Mouse (Mus musculus) embryonic facial prominence, embryonic 13.5 days (tissue): ENCODE results near the gene Rab29. TPM values are rescaled to one million over a fixed set of nuclear protein-coding genes. Genes with fewer than 3 reads are reported as not detected.
"Not testable (repeated sequence)": the region's sequence is repeated elsewhere in the genome, so short reads cannot be mapped to it uniquely, and the experiment has no call there.

Experiments
- ATAC-seq: fragments of 200-750 bp; cut with Nextera tagmentation; 2 replicates; pipeline ENCODE4 v1.8.0; 2017; ENCODE audit warnings: low read depth; ENCODE audit not compliant: insufficient number of reproducible peaks, insufficient read depth, low FRiP score, low TSS enrichment
- H3K27ac ChIP-seq: fragments of 300-500 bp; sonication (generic); 2 replicates; pipeline ENCODE4 v1.5.1; 2015; ENCODE audit warnings: moderate library complexity, mild to moderate bottlenecking, inconsistent platforms
- H3K27me3 ChIP-seq: fragments of 300-500 bp; sonication (generic); 2 replicates; pipeline ENCODE4 v1.6.1; 2015; ENCODE audit warnings: mild to moderate bottlenecking, inconsistent platforms
- H3K36me3 ChIP-seq: fragments of 300-500 bp; sonication (generic); 2 replicates; pipeline ENCODE4 v1.6.1; 2015; ENCODE audit warnings: mild to moderate bottlenecking, inconsistent platforms
- H3K4me1 ChIP-seq: fragments of 300-500 bp; sonication (generic); 2 replicates; pipeline ENCODE4 v1.6.1; 2015; ENCODE audit warnings: inconsistent platforms
- H3K4me2 ChIP-seq: fragments of 300-500 bp; sonication (generic); 2 replicates; pipeline ENCODE4 v1.6.1; 2015; ENCODE audit warnings: moderate library complexity, mild to moderate bottlenecking, inconsistent platforms
- H3K4me3 ChIP-seq: fragments of 300-500 bp; sonication (generic); 2 replicates; pipeline ENCODE4 v1.5.1; 2015; ENCODE audit warnings: mild to moderate bottlenecking, inconsistent platforms
- H3K9ac ChIP-seq: fragments of 300-500 bp; sonication (generic); 2 replicates; pipeline ENCODE4 v1.6.1; 2015; ENCODE audit warnings: mild to moderate bottlenecking, inconsistent platforms
- H3K9me3 ChIP-seq: fragments of 300-500 bp; sonication (generic); 2 replicates; pipeline ENCODE4 v1.6.1; 2016; ENCODE audit warnings: inconsistent platforms
- WGBS: fragments of 180-500 bp; shearing (Covaris S2); methylation state at CpG from one replicate; pipeline ENCODE4 v1.1.7; 2015; ENCODE audit warnings: mixed read lengths; 5-methylcytosine and 5-hydroxymethylcytosine counted together
- polyA plus RNA-seq: library from polyadenylated mRNA; unstranded; fragments of >200 nt; fragmentation: Nextera tagmentation; extraction: Ambion mirVana; gene quantifications from 2 replicates; pipeline ENCODE4 v1.2.1, GENCODE M21; 2015

Gene Rab29
- 28.6 and 30.5 TPM in 2 replicates for polyA plus RNA-seq

DNA sequence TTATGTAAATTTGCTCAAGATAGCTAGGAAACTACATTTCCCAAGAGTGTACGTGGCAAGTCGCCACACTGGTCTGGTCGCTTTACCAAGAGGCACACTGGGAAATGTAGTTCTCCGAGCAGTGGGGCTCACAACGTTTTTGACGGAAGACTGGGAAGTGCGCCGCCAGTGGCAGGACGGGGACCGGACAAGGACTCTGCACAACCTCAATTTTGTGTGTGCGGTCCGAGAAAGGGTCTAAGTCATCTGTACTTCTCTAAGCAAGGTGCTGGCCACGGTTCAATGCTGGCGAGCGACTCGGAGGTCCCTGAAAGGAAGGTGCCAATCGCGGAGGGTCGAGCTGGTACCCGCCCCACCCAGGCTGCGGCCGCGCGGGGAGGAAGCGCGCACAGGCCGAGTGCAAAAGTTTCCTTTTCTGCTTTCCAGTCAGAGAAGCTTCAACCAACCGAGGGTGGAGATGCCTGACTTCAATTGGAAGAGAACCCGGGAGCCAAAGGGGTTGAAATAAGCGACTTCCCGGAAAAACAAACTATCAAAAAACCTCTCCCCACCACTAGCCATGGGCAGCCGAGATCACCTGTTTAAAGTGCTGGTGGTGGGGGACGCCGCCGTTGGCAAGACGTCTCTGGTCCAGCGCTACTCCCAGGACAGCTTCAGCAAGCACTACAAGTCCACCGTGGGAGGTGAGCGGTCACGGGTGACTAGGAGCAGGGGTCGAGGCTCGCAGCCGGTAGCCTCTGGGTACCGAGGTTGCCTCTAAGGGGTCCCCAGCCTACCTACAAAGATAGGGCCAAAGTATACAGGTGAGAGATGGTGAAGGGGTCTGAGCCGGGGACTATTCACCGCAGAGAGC lies at the start of gene Rab29:
Gene Rab29 (plus strand): TSS at position 132 of the 853 bp plus-strand sequence.
- Histone ChIP-seq H3K36me3 (0 out of 2 replicates have a peak, but pooled peaks cover 2% of the 10 kb centered on the region), H3K9me3 (no peaks in the 10 kb centered on the region), H3K27ac (no peak within 1 kb of the TSS), H3K9ac (peak within 1 kb of the TSS; percentile 76), H3K4me1 (peaks cover 6% of the 10 kb centered on the region; the same call in 1 of the 2 replicates), H3K4me2 (peak within 1 kb of the TSS; percentile 88), H3K4me3 (peak within 1 kb of the TSS; percentile 65), H3K27me3 (no peaks in the 10 kb centered on the region)
- ATAC-seq: peak; percentile 87
- under 1% methylated on average over 46 of the region's 46 CpGs for WGBS

DNA sequence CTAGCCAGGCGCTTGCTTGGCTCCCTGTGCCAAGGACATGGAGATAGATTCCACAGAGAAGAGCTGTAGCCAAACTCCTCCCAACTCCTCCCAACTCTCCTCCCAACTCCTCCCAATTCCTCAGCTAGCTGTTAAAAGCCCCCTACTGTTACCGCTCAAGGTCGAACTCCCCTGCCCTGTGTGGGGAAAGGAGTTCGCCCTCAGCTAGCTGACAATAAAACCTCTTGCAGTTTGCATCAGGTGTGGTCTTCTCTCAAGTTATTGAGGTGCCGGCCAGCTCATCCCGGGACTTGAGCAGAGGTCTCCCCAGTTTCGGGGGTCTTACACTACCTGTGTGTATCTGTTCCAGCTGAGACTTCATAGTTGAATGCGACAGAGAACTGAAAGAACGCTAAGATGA lies 46.7 kb upstream of the Rab29 start:
- H3K4me2 ChIP-seq, H3K4me3 ChIP-seq, H3K4me1 ChIP-seq, ATAC-seq, H3K36me3 ChIP-seq, H3K27me3 ChIP-seq, H3K9me3 ChIP-seq, H3K27ac ChIP-seq, H3K9ac ChIP-seq: not testable (repeated sequence)
- 72% methylated on average over 9 of the region's 9 CpGs for WGBS

DNA sequence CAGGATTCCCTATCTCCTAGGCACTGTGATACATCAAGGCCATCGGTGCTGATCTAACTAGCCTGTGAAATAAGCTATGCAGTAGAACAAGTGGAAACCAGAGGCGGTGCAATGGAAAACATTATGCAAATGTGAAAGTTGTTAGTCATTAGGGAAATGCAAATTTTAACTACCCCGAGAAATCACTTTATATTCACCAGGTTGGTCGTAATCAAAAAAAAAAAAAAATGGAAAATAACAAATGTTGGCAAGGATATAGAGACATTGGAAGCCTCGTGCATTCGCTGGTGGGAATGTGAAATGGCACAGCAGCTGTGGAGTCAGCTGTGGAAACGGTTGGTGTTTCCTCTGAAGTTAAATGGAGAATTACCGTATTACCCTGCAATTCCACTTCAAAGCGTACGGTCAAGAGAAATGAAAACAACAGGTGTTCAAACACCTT lies 46.1 kb upstream of the Rab29 start:
- no peak overlapping the region for H3K27ac ChIP-seq
- ATAC-seq: no peak
- H3K27me3 ChIP-seq: no peaks in the 10 kb centered on the region
- H3K9ac ChIP-seq: no peak overlapping the region
- H3K4me1 ChIP-seq: no peaks in the 10 kb centered on the region
- H3K4me3 ChIP-seq: no peak overlapping the region
- no peaks in the 10 kb centered on the region for H3K9me3 ChIP-seq
- H3K36me3 ChIP-seq: no peaks in the 10 kb centered on the region
- WGBS: 72% methylated on average over 10 of the region's 10 CpGs
- no peak overlapping the region for H3K4me2 ChIP-seq

DNA sequence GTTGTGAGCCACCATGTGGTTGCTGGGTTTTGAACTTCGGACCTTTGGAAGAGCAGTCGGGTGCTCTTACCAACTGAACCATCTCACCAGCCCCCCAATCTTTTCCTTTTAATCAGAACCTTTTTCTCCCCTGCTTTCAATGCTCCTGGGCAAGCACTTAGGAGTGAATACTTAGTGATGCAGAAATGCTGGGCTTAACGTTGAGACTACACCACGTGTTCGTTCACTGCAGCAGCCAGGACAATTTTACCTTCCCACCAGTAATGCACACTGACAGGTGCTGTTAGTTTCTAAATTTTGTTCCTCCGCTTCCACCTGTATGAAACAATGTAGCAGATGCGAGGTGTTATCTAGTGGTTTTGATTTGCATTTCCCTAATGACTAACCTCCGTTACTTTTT lies 44.7 kb upstream of the Rab29 start:
- H3K9me3 ChIP-seq: no peaks in the 10 kb centered on the region
- H3K27me3 ChIP-seq: no peaks in the 10 kb centered on the region
- no peak overlapping the region for H3K27ac ChIP-seq
- no peak overlapping the region for H3K4me3 ChIP-seq
- no peak for ATAC-seq
- H3K4me1 ChIP-seq: peaks cover 4% of the 10 kb centered on the region; the same call in 1 of the 2 replicates
- 72% methylated on average over 8 of the region's 8 CpGs for WGBS
- H3K9ac ChIP-seq: no peak overlapping the region
- no peaks in the 10 kb centered on the region for H3K36me3 ChIP-seq
- H3K4me2 ChIP-seq: no peak overlapping the region

DNA sequence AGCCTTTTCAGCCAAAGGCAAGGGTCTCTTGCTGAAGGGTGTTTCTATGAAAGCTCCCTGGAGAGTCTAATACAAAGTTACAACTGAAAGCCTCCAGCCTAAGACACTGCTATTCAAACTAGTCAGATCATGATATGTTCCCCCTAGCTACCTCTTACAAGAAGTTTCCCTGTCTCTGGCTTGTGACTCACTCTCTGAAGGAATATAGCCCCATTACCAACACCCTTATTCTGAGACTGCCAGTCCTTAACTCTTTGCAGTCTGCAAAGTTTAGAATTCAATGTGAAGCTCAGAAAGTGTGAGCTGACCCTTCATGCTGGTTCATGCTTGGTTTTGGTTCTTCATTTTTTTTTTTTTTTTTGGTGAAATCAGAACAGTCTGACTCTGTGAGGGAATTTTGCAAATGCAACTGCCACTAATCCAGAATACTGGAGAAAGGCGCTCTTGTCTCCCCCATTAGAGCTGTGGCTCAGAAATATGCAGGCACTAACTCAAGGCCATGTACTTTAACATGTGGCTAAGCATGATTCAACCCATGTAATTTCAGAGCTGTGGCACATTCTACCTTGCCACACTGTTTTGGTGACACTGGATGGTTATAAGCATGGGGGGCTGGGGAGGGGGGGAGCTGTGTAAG lies 44.0 kb upstream of the Rab29 start:
- Histone ChIP-seq H3K4me3 (no peak overlapping the region), H3K27me3 (no peaks in the 10 kb centered on the region), H3K9me3 (no peaks in the 10 kb centered on the region), H3K4me2 (no peak overlapping the region), H3K9ac (no peak overlapping the region), H3K27ac (no peak overlapping the region), H3K4me1 (peaks cover 5% of the 10 kb centered on the region; the same call in 1 of the 2 replicates), H3K36me3 (no peaks in the 10 kb centered on the region)
- WGBS: 84% methylated on average over 1 of the region's 1 CpGs
- ATAC-seq: no peak

DNA sequence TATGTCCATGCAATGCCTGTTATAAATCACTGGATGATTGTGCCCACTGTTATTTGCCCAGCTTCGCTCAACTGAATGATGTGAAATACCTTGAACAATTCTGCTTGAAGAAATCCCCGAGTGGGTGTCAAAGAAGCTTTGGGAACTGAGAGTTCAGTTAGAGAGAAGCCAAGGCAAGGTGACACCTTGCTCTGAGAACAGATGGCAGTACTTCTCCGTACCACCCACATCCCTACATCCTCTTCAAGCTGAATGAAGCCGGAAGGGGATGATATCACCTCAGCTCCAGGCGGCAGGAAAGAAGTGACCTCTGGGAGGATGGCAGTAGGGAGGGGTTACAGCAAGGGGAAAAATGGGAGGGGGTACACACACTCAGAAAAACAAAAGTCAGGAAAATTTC lies 43.5 kb upstream of the Rab29 start:
- H3K9me3 ChIP-seq: no peaks in the 10 kb centered on the region
- H3K4me1 ChIP-seq: peaks cover 5% of the 10 kb centered on the region; the same call in 1 of the 2 replicates
- no peaks in the 10 kb centered on the region for H3K36me3 ChIP-seq
- H3K9ac ChIP-seq: no peak overlapping the region
- H3K27ac ChIP-seq: no peak overlapping the region
- ATAC-seq: no peak
- no peaks in the 10 kb centered on the region for H3K27me3 ChIP-seq
- H3K4me3 ChIP-seq: no peak overlapping the region
- 57% methylated on average over 5 of the region's 5 CpGs for WGBS
- H3K4me2 ChIP-seq: no peak overlapping the region

DNA sequence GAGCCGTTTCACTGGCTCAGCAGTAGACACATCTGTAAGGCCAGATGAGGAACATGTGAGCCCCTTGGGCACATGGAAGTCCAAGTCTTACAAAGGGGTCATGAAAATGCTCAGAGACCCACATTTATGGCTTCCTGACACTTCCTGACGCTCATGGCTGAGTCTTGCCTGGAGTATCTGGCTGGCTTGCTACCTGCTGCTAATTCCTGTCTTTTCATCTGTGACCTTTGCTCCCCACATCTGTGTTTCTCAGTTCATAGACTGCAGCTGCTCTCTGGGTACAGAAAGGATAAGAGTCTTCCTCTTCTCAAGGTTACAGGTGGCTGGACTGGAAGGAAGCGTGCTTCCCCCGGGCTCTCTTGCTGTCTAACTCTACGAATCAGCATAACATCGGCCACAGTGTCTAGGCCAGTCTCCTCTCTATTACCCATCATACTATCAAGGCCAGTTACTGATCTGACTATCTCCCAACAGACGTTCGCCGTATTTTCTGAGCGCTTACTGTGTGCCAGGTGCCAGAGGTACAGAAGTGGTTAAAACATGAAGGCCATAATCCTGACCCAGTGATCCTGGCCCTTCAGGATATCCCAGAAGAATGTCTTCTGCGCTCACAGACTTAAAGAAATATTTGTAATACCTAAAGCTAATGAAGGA lies 42.4 kb upstream of the Rab29 start:
- Histone ChIP-seq H3K36me3 (no peaks in the 10 kb centered on the region), H3K9ac (no peak overlapping the region), H3K4me3 (no peak overlapping the region), H3K27me3 (no peaks in the 10 kb centered on the region), H3K4me1 (peaks cover 15% of the 10 kb centered on the region), H3K9me3 (no peaks in the 10 kb centered on the region), H3K4me2 (no peak overlapping the region), H3K27ac (no peak overlapping the region)
- ATAC-seq: no peak
- WGBS: 78% methylated on average over 11 of the region's 11 CpGs

DNA sequence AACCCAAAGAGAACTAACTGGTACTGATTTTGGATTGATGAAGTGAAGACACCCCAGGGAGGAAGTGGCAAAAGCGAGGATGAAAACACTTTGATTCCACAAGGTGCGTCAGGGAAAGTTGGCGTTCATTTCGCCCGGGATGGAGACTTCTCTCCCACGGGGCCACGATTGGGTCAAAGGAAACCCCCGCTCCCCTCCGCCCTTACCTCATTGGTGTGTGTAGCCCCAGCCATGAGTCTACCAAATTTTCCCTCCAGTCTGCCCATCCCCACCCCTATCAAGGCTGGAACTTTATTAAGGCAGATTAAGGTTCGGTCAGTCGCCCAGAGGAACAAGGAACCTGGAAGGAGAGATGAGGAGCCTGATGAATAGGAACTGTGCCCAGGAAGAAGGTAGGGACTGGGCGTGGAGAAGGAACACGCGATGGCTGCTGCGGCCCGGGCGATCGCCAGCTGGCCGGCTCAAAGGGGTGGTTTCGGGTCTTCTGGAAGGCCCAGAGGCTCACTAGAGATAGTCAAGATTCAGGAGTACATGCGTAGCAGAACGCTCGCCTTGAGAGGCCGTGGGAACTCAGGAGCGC lies 39.7 kb upstream of the Rab29 start, which contains the start of gene Slc41a1:
Gene Slc41a1 (plus strand): TSS at position 287 of the 580 bp plus-strand sequence.
- H3K27me3 ChIP-seq: no peaks in the 10 kb centered on the region
- peak; percentile 21; the same call in 1 of the 2 replicates for ATAC-seq
- peak within 1 kb of the TSS; percentile 80 for H3K4me2 ChIP-seq
- peak within 1 kb of the TSS; percentile 74 for H3K4me3 ChIP-seq
- H3K9ac ChIP-seq: peak within 1 kb of the TSS; percentile 84
- no peaks in the 10 kb centered on the region for H3K9me3 ChIP-seq
- peaks cover 21% of the 10 kb centered on the region for H3K36me3 ChIP-seq
- peak within 1 kb of the TSS; percentile 85 for H3K27ac ChIP-seq
- peaks cover 38% of the 10 kb centered on the region for H3K4me1 ChIP-seq
- WGBS: 3% methylated on average over 25 of the region's 25 CpGs

DNA sequence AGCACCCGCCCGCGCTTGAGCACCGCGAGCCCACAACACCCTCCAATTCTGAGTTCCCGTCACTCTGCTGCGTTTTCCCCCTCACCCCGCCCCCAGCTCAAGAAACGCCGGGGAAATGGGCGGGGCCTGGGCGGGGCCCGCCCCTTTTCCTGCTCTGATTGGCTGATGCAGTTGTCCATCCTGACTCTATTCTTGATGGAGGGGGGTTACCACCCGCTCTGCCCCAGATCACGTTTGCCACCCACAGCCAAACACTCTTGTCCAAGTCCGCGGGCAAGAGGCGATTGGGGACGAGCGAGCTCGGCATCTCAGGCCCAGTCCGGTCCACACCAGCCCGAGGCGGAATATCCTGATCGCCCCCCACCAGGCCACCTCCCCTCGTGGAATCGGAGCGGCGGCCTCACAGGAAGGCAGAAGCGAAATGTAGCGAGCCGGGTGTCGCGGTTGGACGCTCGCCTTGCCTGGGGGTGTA lies 39.2 kb upstream of the Rab29 start:
- peak; percentile 91 for ATAC-seq
- Histone ChIP-seq H3K4me2 (peak overlapping the region; percentile 80), H3K36me3 (peaks cover 26% of the 10 kb centered on the region), H3K27ac (peak overlapping the region; percentile 85), H3K4me1 (peaks cover 40% of the 10 kb centered on the region), H3K27me3 (no peaks in the 10 kb centered on the region), H3K9ac (peak overlapping the region; percentile 84), H3K9me3 (no peaks in the 10 kb centered on the region), H3K4me3 (peak overlapping the region; percentile 74)
- WGBS: under 1% methylated on average over 36 of the region's 36 CpGs

DNA sequence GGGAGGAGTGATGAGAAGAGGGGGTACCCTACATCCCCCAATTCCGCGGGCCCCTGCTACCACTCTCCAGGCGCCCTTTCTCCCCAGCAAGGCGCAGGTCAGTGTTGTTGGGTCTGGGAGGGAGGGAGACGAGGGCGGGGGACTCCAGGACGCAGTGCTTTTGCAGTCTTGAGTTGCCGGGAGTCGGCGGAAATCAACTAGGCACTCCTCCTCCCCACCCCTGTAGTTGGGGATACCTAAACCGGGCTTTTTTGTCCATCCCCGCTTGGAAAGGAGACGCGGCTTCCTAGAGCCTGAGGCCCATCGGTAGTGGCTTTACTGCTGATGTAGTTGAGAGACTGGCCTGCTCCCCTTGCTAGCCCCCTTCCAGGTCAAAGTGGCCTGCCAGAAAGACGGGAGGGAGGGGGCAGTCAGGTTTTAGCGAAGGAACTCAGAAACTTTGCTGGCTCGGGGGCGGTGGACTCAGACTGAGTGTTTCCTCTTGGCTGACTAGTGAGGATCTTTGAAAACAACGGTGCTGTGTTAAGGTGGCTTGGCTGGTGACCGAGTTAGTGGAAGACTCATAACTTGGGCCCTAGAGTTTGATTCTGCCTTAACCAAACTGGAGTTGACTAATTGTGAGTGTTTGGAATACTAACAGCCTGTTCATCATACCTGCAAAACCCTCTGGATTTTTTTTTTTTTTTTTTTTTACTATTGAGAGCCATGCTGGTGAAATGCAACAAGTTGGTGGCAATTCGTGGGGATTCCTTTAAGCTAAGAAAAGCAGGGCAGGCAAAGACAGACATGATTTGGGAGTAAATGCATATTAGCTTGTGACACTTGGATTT lies 38.5 kb upstream of the Rab29 start:
- Histone ChIP-seq H3K4me2 (peak overlapping the region; percentile 80), H3K36me3 (peaks cover 30% of the 10 kb centered on the region), H3K4me3 (peak overlapping the region; percentile 74), H3K4me1 (peaks cover 44% of the 10 kb centered on the region), H3K27me3 (no peaks in the 10 kb centered on the region), H3K9ac (peak overlapping the region; percentile 84), H3K27ac (peak overlapping the region; percentile 85), H3K9me3 (no peaks in the 10 kb centered on the region)
- under 1% methylated on average over 21 of the region's 22 CpGs for WGBS
- peak; percentile 32 for ATAC-seq
